Mouse (Mus musculus): ENCODE results near the gene Frrs1. TPM values are rescaled to one million over a fixed set of nuclear protein-coding genes. Genes with fewer than 3 reads are reported as not detected.
"Not testable (repeated sequence)": the region's sequence is repeated elsewhere in the genome, so short reads cannot be mapped to it uniquely, and the experiment has no call there.

The Frrs1 gene
- 3.9 and 5.8 TPM in 2 replicates for polyA plus RNA-seq (2014; fragmentation: Nextera tagmentation; extraction: Ambion mirVana)

GRCm38 (mm10) chr3:116858941-116859685, at the start of gene Frrs1:
Gene Frrs1 (plus strand): TSS chr3:116859464.
- no peak for ATAC-seq (ENCODE audit: low read depth)
- no peaks in the 10 kb centered on the region for H3K36me3 ChIP-seq (ENCODE audit: control insufficient read depth, insufficient read depth, low read length)
- H3K27ac ChIP-seq (ENCODE audit: low read depth, low read length): no peak within 1 kb of the TSS
- no peak within 1 kb of the TSS for H3K4me2 ChIP-seq (ENCODE audit: low read depth, low read length)
- no peak within 1 kb of the TSS for H3K9ac ChIP-seq (replicated peaks; ENCODE audit: low read depth, low read length)
- H3K9me3 ChIP-seq (ENCODE audit: control insufficient read depth, low read length): no peaks in the 10 kb centered on the region
- no peaks in the 10 kb centered on the region for H3K27me3 ChIP-seq (ENCODE audit: control insufficient read depth, insufficient read depth, low read length)
- 88% methylated on average over 9 of the region's 9 CpGs for WGBS
- H3K4me3 ChIP-seq (ENCODE audit: low read depth, low read length): no peak within 1 kb of the TSS
- H3K4me1 ChIP-seq (ENCODE audit: control insufficient read depth, insufficient read depth, low read length): no peaks in the 10 kb centered on the region

- not testable (repeated sequence) for H3K4me2 ChIP-seq (ENCODE audit: low read depth, low read length); H3K36me3 ChIP-seq (ENCODE audit: control insufficient read depth, insufficient read depth, low read length)
- WGBS: 91% methylated on average over 6 of the region's 6 CpGs
These were observed 48.9 kb upstream of the Frrs1 start for GRCm38 (mm10) chr3:116810351-116810750.

GRCm38 (mm10) chr3:116812946-116813345, 46.3 kb upstream of the Frrs1 start:
- WGBS: 95% methylated on average over 2 of the region's 2 CpGs
- H3K27ac ChIP-seq (ENCODE audit: low read depth, low read length): no peak overlapping the region
- no peak for ATAC-seq (ENCODE audit: low read depth)
- H3K4me1 ChIP-seq (ENCODE audit: control insufficient read depth, insufficient read depth, low read length): peaks cover 3% of the 10 kb centered on the region; the same call in 1 of the 2 replicates
- no peaks in the 10 kb centered on the region for H3K27me3 ChIP-seq (ENCODE audit: control insufficient read depth, insufficient read depth, low read length)
- H3K9ac ChIP-seq (replicated peaks; ENCODE audit: low read depth, low read length): no peak overlapping the region
- H3K4me2 ChIP-seq (ENCODE audit: low read depth, low read length): no peak overlapping the region
- no peaks in the 10 kb centered on the region for H3K9me3 ChIP-seq (ENCODE audit: control insufficient read depth, low read length)
- no peaks in the 10 kb centered on the region for H3K36me3 ChIP-seq (ENCODE audit: control insufficient read depth, insufficient read depth, low read length)
- H3K4me3 ChIP-seq (ENCODE audit: low read depth, low read length): no peak overlapping the region

More at GRCm38 (mm10) chr3:116810351-116810750, 48.9 kb upstream of the Frrs1 start:
- H3K9ac ChIP-seq (replicated peaks; ENCODE audit: low read depth, low read length); H3K9me3 ChIP-seq (ENCODE audit: control insufficient read depth, low read length); H3K27me3 ChIP-seq (ENCODE audit: control insufficient read depth, insufficient read depth, low read length); H3K4me3 ChIP-seq (ENCODE audit: low read depth, low read length); H3K4me1 ChIP-seq (ENCODE audit: control insufficient read depth, insufficient read depth, low read length); ATAC-seq (ENCODE audit: low read depth); H3K27ac ChIP-seq (ENCODE audit: low read depth, low read length): not testable (repeated sequence)

GRCm38 (mm10) chr3:116815305-116815797, 43.9 kb upstream of the Frrs1 start:
- H3K27me3 ChIP-seq (ENCODE audit: control insufficient read depth, insufficient read depth, low read length): no peaks in the 10 kb centered on the region
- 77% methylated on average over 6 of the region's 6 CpGs for WGBS
- H3K4me2 ChIP-seq (ENCODE audit: low read depth, low read length): no peak overlapping the region
- H3K27ac ChIP-seq (ENCODE audit: low read depth, low read length): no peak overlapping the region
- no peaks in the 10 kb centered on the region for H3K4me1 ChIP-seq (ENCODE audit: control insufficient read depth, insufficient read depth, low read length)
- H3K36me3 ChIP-seq (ENCODE audit: control insufficient read depth, insufficient read depth, low read length): no peaks in the 10 kb centered on the region
- H3K4me3 ChIP-seq (ENCODE audit: low read depth, low read length): no peak overlapping the region
- H3K9ac ChIP-seq (replicated peaks; ENCODE audit: low read depth, low read length): no peak overlapping the region
- no peaks in the 10 kb centered on the region for H3K9me3 ChIP-seq (ENCODE audit: control insufficient read depth, low read length)
- ATAC-seq (ENCODE audit: low read depth): no peak

- no peak for ATAC-seq (ENCODE audit: low read depth)
- Histone ChIP-seq H3K36me3 (ENCODE audit: control insufficient read depth, insufficient read depth, low read length) (no peaks in the 10 kb centered on the region), H3K9ac (replicated peaks; ENCODE audit: low read depth, low read length) (no peak overlapping the region), H3K4me1 (ENCODE audit: control insufficient read depth, insufficient read depth, low read length) (no peaks in the 10 kb centered on the region), H3K9me3 (ENCODE audit: control insufficient read depth, low read length) (no peaks in the 10 kb centered on the region), H3K4me2 (ENCODE audit: low read depth, low read length) (no peak overlapping the region), H3K27me3 (ENCODE audit: control insufficient read depth, insufficient read depth, low read length) (no peaks in the 10 kb centered on the region), H3K27ac (ENCODE audit: low read depth, low read length) (no peak overlapping the region), H3K4me3 (ENCODE audit: low read depth, low read length) (no peak overlapping the region)
- 65% methylated on average over 4 of the region's 4 CpGs for WGBS
These were observed 43.3 kb upstream of the Frrs1 start for GRCm38 (mm10) chr3:116815916-116816315.

- WGBS: 95% methylated on average over 3 of the region's 3 CpGs
- Histone ChIP-seq H3K9ac (replicated peaks; ENCODE audit: low read depth, low read length) (no peak overlapping the region), H3K9me3 (ENCODE audit: control insufficient read depth, low read length) (no peaks in the 10 kb centered on the region), H3K4me2 (ENCODE audit: low read depth, low read length) (no peak overlapping the region), H3K4me1 (ENCODE audit: control insufficient read depth, insufficient read depth, low read length) (no peaks in the 10 kb centered on the region), H3K4me3 (ENCODE audit: low read depth, low read length) (no peak overlapping the region), H3K27ac (ENCODE audit: low read depth, low read length) (no peak overlapping the region), H3K27me3 (ENCODE audit: control insufficient read depth, insufficient read depth, low read length) (no peaks in the 10 kb centered on the region), H3K36me3 (ENCODE audit: control insufficient read depth, insufficient read depth, low read length) (no peaks in the 10 kb centered on the region)
- no peak for ATAC-seq (ENCODE audit: low read depth)
These were observed 42.5 kb upstream of the Frrs1 start for GRCm38 (mm10) chr3:116816674-116817215.

- Histone ChIP-seq H3K9ac (replicated peaks; ENCODE audit: low read depth, low read length) (no peak overlapping the region), H3K27ac (ENCODE audit: low read depth, low read length) (no peak overlapping the region), H3K4me1 (ENCODE audit: control insufficient read depth, insufficient read depth, low read length) (no peaks in the 10 kb centered on the region), H3K36me3 (ENCODE audit: control insufficient read depth, insufficient read depth, low read length) (no peaks in the 10 kb centered on the region), H3K27me3 (ENCODE audit: control insufficient read depth, insufficient read depth, low read length) (no peaks in the 10 kb centered on the region), H3K4me2 (ENCODE audit: low read depth, low read length) (no peak overlapping the region), H3K4me3 (ENCODE audit: low read depth, low read length) (no peak overlapping the region), H3K9me3 (ENCODE audit: control insufficient read depth, low read length) (no peaks in the 10 kb centered on the region)
- ATAC-seq (ENCODE audit: low read depth): no peak
- 89% methylated on average over 6 of the region's 7 CpGs for WGBS
These were observed 42.0 kb upstream of the Frrs1 start for GRCm38 (mm10) chr3:116817231-116817630.

- H3K36me3 ChIP-seq (ENCODE audit: control insufficient read depth, insufficient read depth, low read length): no peaks in the 10 kb centered on the region
- H3K4me2 ChIP-seq (ENCODE audit: low read depth, low read length): no peak overlapping the region
- no peak overlapping the region for H3K9ac ChIP-seq (replicated peaks; ENCODE audit: low read depth, low read length)
- H3K4me3 ChIP-seq (ENCODE audit: low read depth, low read length): no peak overlapping the region
- no peak overlapping the region for H3K27ac ChIP-seq (ENCODE audit: low read depth, low read length)
- H3K27me3 ChIP-seq (ENCODE audit: control insufficient read depth, insufficient read depth, low read length): no peaks in the 10 kb centered on the region
- WGBS: 86% methylated on average over 4 of the region's 4 CpGs
- H3K4me1 ChIP-seq (ENCODE audit: control insufficient read depth, insufficient read depth, low read length): no peaks in the 10 kb centered on the region
- ATAC-seq (ENCODE audit: low read depth): no peak
- H3K9me3 ChIP-seq (ENCODE audit: control insufficient read depth, low read length): no peaks in the 10 kb centered on the region
These were observed 32.6 kb upstream of the Frrs1 start for GRCm38 (mm10) chr3:116826471-116827215.
